Mouse (Mus musculus): ENCODE measurements around the gene Gfra4. TPM values are rescaled to one million over a fixed set of nuclear protein-coding genes. Genes with fewer than 3 reads are reported as not detected.
A peak's percentile ranks its signal among the peaks of the same experiment; 100 is the strongest.

Gfra4 gene
- 10 to 100 TPM; 52.8 to 56.6 TPM for total RNA-seq (2021)
- long read RNA-seq, experiment 1, transcript Gfra4-207 (2 exons, 1,791 nt) = minor isoform, 14 of 70 reads
- long read RNA-seq, experiment 1, transcript Gfra4-208 (4 exons, 1,125 nt) = major isoform, 15 of 70 reads
- long read RNA-seq, experiment 1, partial matches to known transcripts = 21 of 70 reads
- long read RNA-seq, experiment 1, other reads (novel, unspliced or antisense) = 20 of 70 reads
- long read RNA-seq, experiment 2, transcript Gfra4-208 (4 exons, 1,125 nt) = major isoform, 30 of 78 reads
- long read RNA-seq, experiment 2, transcript Gfra4-207 (2 exons, 1,791 nt) = minor isoform, 7 of 78 reads
- long read RNA-seq, experiment 2, partial matches to known transcripts = 31 of 78 reads
- long read RNA-seq, experiment 2, other reads (novel, unspliced or antisense) = 10 of 78 reads

DNA sequence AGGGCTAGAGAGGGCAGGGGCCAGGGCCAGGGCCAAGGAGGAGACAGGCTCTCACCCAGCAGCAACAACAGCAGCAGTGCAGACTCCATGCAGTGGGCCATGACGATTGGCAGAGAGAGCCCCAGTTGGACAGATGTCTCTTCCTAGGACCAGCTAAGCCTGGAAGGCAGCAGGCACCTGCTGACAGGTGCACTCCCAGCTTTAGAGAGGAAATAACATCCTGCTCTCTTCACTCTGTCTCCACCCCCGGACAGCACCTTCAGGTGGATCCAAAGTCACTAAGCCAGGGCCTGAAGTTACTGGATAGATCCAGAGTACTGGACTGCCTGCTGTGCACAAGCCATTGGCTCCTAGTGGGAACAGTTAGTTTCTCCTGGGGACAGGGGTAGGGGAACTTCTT, at the start of gene Gfra4:
TSS of gene Gfra4 (minus strand) at position 101 of the 400 bp plus-strand sequence.
- DNase-seq (ENCODE audit: low spot score in 2 of 2) = no peak

DNA sequence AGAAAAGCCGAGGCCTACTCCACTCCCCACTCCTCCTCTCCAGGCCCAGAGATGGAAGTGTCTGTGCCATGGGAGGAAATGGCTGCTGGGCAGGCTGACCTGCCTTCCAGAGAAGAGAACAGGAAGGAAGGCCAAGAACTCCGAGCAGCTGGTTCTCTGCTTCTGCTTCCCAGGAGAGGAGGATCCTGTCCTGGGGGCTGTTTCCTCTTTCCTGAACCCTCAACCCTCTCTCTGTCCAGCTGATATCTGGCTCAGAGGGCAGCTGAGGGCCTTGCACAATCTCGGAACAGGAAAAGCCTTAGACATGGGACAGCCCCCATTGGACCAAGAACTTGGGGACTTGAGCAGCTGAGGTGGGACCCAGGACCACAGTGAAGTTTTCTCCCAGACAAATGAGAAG, 48.0 kb upstream of the Gfra4 start:
- DNase-seq (ENCODE audit: low spot score in 2 of 2) = no peak

DNA sequence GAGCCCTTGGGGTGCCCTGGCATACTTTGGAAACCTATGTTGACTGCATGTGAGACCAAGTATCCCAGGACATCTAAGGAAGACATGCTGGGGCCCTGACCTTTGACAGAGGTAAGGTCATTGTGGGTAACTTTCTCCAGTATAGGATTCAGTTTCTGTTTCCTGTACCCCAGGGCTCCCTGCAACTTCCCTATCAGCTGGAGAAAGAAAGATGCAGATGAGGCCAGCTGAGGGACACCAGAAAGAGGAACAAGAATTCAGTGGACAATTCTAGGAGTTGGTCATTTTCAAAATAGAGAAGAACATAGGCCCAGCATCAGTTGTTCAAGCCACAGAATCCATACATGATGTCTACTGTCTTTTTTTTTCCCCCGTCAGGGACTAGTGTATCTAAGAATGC, 46.7 kb upstream of the Gfra4 start:
- DNase-seq (ENCODE audit: low spot score in 2 of 2) = no peak

DNA sequence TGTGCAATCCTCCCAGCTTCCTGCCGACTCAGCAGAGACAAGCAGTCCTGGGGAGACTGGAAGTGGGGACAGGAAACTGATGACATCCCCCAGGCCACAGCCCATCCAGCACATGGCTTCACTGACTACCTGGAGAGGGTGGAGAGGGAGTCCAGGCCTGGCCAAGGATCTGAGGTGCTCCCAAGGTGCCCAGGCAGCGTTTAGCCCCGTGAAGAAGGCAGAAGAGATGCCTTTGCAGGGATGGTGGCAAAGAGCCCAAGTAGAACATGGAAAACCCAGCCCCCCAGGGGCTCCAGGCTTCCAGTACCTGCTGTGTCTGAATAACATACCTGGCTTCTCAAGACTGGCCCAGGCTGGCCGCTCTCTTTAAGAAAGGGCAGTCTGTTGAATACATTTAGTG, 45.7 kb upstream of the Gfra4 start:
- no peak for DNase-seq (ENCODE audit: low spot score in 2 of 2)

DNA sequence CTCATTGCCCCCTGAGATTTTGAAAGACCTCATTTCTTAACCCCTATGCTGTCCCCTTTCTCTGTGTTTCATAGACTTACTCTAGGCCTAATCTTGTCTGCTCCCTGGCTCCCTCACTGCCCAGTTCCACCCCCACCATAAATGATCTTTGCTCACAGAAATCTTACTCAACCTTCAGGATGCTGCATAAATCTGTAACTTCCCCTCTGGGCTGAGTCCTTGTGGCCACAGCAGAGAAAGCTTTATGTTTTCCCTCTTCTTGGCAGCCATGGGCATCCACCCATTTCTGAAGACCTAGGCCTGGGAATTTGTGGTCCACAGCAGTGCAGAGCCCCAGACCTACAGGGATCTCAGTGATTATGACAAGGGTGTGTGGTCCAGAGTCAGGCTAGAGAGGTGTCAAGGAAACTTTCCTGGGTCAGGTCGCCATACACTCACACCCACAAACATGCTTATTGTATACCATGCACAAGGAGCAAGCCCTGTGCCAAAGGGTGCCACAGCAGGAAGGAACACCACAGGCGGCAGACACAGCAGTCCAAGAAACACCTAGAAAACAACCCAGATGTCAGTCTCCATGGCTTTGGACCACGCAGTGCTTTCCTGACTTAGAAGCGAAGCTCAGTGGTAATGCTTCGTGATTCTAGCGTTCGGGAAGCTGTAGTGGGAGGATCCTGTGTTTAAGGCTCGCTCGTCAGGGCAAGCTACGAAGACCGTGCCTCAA, 43.9 kb upstream of the Gfra4 start, which contains the start of gene Siglec1:
TSS of gene Siglec1 (minus strand) at position 99 of the 724 bp plus-strand sequence.
- no peak for DNase-seq (ENCODE audit: low spot score in 2 of 2)

DNA sequence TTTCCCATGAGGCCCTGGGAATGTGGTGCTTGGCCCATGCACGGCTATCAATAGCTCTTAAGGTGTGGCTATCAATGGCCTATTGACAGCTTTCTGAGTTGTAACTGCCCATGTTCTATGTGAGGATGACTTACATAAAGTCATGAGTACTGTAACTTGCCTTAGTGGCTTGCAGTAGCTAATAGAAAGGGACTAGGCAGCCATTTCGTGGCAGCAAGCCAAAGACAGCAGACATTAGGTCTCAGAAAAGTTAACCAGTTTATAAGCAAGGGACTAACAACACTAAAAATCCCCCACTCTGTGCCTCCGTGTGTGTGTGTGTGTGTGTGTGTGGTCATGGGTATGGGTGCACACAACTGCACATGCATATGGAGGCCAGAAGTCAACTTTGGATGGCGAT, 41.3 kb upstream of the Gfra4 start:
- no peak for DNase-seq (ENCODE audit: low spot score in 2 of 2)

DNA sequence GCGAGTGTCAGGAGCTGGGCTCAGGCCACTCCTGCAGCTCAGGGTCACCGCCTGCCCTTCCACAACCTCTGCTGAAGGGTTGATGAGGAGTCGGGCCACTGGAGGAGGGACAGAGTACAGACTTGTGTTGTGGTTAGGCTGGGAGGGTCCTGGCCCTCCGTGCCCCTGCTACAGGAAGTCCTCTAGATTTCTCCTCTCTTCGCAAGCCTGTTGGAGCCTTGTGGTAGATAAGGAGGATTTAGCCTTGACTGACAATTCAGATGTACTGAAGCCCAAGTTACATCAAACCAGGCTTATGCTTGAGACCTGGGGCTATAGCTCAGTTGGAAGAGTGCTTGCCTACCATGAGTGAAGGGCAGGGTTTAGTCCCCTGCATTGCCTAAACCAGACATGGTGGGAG, 37.6 kb upstream of the Gfra4 start:
- DNase-seq (ENCODE audit: low spot score in 2 of 2) = no peak

DNA sequence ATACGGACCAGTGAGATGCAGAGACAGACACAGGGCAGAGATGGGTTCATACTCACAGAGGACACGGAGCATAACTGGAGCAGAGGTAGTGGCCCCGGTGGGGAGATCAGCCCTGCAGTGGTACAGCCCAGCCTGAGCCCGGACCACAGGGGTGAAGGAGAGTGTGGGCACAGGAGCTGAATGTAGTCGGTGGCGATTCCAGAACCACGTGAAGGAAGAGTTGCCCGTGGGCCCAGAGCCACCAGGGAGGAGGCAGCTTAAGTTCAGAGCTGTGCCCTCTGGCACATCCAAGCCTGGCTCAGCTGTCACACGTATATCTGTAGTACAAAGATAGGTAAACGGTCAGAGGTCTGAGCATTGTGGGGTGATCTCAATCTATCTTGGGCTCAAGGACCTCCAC, 29.6 kb upstream of the Gfra4 start:
- no peak for DNase-seq (ENCODE audit: low spot score in 2 of 2)

DNA sequence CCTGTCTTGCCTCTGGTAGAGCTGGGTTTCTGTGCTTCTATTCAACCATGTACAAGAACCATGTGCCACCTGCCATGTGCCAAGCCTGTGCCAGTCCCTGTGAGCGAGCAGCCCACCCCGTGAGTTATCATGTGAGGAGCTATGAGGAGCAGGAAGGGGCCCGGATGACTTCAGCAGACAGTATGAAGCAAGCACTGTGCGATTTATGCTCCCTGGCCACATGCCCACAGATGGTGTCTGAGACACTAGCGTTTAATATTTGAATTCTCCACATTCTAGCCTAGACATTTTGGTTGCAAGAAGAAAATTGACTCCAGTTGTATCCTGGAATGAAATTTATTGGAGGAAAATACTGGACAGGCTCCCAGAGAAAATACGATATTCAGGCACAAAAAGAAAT, 24.6 kb upstream of the Gfra4 start:
- DNase-seq (ENCODE audit: low spot score in 2 of 2) = no peak

DNA sequence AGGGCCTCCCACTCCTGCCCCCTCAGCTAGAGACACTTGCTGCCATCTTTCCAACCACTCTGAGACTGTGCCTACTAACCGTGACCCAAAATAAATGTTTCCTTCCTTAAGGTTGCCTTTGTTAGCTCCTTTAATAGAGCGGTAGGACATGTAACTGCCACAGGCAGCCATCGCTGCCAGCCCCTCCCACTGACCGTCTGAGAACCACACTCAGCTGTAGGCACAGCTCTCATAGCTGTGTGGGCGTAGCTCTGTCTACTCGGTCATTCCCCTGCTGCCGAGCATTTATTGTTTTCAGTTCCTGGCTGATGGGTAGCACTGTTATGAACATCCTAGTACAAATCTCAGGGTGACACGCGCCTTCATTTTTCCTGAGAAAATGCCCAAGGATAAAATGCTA, 23.5 kb upstream of the Gfra4 start:
- DNase-seq (ENCODE audit: low spot score in 2 of 2) = no peak

DNA sequence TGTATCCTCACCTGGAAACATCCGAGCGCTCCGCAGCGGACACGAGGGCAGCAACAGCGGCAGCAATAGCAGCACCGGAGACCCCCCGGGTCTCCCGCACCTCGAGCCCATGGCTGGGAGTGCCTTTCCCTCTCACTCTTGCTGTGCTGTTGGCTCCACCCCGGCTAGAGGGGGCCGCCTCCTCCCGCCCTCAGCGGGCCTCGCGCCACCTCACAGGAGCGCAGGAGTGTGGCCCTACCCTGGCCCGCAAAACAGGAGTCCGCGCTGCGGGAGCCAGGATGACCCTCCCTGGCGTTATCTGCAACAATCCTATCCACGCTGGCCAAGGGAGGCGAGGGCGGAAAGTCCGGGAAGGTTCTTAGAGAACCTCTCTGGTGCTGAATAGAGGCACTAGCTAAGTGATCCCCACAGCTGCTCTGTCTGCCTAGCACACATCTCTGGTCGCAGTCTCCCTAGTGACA, 20.5 kb upstream of the Gfra4 start, which contains the start of gene Adam33:
TSS of gene Adam33 (minus strand) at position 411 of the 461 bp plus-strand sequence.
- DNase-seq (ENCODE audit: low spot score in 2 of 2) = no peak

DNA sequence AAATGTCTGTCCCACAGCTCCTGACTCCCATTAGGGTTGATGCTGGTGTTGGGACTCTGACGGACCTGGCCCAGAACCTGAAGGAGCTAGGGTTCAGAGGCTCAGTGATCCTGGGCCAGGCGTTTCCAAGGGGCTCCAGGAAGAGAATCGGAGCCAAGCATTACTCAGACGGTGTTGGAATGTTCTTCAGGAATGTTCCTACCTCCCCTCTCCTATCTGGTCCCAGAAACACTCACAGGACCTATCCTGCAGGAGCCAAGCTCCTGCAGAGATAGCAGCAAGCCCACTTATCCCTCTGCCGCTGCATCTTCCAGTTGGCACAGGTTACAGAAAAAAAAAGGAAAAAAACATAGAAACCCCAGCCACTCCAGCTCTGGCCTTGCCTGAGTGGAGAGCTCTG, 18.7 kb upstream of the Gfra4 start:
- DNase-seq (ENCODE audit: low spot score in 2 of 2) = no peak

DNA sequence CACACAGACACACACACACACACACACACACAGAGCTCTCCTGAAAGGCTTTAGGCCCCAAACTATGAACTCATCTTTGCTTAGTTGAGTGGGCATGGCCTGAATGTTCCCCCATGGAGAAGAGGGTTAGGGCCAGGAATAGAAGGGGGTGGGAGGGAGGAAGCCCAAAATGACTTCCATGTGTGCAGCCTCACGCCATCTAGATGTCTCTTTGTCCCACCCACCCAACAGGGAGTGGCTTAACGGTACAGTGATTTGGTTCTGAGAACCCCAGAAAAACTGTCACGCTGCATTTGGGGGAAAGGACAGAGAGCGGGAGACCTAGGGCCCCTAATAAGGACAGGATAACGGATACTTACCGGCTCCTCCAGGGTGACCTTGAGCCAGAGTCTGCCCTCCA, 17.9 kb upstream of the Gfra4 start:
- DNase-seq (ENCODE audit: low spot score in 2 of 2) = no peak

DNA sequence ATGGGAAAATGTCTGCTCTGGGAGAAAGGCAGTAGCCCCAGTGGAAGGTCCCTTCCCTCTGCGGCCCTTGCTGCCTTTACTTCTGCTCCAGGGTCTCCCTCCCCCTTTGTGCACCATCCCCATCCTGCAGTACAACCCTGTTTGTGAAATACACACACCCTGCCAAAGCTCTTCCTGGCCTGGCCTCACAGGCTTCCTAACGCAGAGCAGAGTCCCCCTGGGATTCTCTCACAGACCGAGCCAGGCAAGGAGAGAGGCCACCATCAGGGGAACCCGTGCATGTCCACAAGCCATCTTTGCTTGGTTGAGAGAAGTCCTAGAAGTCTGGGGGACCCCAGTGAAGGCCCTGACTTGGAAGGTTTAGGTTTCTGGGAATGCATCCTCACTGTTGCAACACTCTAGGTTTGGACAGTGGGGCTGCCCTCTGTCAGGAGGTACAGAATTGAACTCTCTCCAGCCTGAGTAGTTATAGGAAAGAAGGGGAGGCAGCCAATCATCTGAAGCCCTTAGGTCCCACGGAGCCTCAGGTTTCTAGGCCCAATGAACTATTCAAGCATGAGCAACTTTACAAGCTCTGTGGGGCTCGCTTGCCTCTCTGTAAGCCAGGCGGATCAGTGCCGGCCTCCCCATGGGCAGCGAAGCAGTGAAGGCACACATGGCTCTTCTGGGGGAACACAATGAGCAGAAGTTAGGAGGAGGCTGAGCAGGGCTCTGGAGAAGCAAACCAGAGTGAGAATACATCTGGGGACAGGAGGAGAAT, 17.1 kb upstream of the Gfra4 start:
- no peak for DNase-seq (ENCODE audit: low spot score in 2 of 2)

DNA sequence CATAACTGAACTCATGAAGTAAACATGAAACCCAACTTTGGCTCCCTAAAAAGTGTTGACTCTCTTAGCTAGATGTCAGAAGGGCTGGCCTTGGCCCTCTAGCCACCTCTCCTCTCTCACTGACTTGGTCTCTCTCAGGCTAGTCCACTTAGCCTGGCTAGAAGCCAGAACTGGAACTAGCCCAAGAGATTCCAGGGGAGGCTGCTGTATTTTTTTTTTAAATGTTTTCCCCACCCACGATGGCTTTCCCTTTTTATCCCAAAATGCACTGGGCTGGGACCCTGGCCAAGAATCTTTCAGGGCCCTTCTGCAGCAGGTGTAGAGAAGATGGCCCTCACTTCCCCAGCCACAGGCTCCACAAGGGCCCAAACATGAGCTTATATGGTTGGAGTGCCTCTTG, 16.5 kb upstream of the Gfra4 start:
- DNase-seq (ENCODE audit: low spot score in 2 of 2) = no peak

DNA sequence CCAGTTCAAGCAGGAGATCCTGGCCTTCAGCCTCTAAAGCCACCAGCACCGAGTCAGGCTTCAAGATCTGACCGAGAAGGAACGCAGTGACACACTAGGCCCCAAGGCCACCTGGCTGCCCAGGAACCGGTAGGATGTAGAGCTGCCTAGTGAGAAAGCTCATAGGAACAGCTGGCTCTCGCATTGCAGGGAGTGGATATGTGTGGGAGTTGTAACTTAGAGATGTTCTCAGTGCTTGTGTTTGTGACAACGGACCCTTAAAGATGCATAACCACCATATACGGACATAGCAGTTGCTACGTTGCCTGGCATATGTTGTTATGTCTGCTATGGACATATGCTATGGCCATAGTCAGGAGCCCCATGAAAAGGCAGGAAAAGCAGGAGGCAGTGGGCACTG, 15.8 kb upstream of the Gfra4 start:
- DNase-seq (ENCODE audit: low spot score in 2 of 2) = no peak

DNA sequence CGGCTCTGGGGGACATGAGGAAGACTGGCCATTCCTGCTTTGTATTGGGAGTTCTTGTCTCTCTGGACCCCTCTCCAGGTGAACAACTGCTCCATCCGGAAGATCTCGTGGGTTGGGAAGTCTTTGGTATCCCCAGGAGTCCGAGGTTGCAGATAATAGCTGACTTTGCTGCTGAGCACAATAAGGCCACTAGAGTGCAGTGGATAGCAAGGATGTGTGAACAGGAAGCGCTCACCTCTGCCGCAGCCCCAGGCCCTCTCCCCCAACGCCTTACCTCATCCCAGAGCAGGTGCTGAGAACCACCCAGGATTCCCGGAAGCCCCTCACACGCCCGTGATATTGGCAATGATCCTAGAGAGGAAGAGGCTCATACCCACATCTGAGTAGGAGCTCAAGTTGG, 13.3 kb upstream of the Gfra4 start:
- DNase-seq (ENCODE audit: low spot score in 2 of 2) = no peak

DNA sequence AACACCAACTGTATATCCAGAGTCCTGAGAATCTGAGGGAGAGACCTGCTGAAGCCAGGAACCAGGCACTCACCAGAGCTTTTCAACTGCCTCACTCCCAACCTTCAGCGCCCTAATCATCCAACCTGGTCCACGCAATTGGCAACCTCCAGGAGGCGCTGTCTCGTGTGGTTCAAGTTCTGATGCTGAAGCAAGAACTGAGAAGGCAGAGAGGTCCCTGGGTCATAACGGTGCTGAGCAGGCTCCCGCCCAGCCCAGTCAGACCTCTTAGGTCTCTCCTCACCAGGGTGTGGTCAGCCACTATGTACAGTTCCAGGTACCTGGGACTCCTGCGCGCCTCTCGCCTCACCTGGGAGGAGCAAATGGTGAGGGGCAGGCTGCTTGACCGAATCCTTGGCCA, 12.7 kb upstream of the Gfra4 start:
- peak in 1 of 2 experiments; percentile 33 for DNase-seq (ENCODE audit: low spot score in 2 of 2)

DNA sequence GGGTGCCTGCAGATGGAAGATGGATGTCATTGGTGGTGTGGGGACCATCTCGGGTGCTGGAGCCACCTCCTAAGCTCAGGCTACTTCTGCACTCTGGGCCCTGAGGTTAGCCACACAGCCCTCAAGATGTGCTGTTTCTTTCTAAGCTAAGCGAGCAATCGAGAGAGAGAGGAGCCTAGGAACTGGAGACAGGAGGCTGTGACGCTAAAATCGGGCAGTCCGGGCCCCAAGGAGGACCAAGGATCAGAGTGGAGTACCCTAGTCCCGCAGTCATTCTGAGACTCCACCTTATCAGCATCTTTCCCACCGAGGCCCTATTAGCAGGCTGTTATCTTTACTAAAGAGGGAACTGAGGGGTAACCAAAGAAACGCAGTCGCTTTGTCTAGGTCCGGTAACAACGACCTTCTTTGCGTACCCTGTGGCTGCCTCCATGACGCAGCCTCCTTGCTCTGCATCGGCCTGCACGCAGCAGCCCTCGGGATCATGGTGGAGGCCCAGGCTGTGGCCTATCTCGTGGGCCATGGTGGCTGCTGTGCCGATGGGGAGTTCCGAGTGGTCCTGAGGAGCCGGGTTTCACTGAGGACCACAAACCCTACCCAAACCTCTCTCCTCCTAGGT, 11.9 kb upstream of the Gfra4 start:
- no peak for DNase-seq (ENCODE audit: low spot score in 2 of 2)

DNA sequence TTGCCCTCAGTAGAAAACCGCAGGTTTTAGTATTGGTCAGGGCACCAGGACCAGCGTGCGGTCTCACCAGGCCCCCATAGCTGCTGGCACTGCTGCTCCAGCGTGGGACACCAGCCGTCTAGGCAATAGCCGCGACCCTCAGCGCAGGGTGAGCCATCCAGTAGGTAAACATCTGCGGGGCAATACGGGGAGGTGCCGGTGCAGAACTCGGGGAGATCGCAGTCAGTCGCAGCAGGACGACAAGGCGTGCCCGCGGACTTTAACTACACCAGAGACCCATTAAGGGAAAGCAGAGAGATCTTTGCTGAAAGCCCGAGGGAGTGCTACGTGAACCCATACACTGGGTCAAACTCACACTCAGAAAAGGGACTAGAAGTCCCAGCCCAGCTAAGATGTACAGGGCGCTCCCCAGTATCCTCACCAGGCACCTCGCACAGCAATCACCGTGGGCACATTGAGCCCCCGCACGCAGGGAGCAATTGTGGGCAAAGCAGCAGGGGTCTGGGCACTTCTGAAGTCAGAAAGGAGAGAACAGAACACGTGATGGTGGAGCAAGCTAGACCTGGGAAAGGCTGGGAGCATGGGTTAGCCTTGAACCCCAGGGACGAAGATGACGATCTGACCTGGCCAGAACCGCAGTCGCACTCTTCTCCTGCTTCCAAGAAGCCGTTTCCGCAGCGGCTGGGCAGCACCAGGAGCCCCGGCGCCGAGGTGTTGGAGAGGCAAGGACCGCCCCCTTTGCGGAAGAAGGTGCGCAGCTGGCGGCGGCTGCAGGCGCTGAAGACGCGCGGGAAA, 11.2 kb upstream of the Gfra4 start:
- DNase-seq (ENCODE audit: low spot score in 2 of 2) = no peak
